Mouse (Mus musculus) olfactory bulb, adult 2 months (tissue): ENCODE results near the gene Mgat4e.

ENCODE experiments used
- CTCF ChIP-seq: fragments of 200-500 bp; IDR thresholded peaks from 2 replicates; pipeline ENCODE4 v1.5.1; 2012; ENCODE audit warnings: low read depth, mild to moderate bottlenecking, low read length, moderate library complexity; ENCODE audit not compliant: insufficient read depth
- POLR2A ChIP-seq: fragments of 200-500 bp; IDR thresholded peaks from 2 replicates; pipeline ENCODE4 v1.6.1; 2012; ENCODE audit warnings: mild to moderate bottlenecking, low read depth, low read length, moderate library complexity; ENCODE audit not compliant: insufficient read depth

GRCm38 (mm10) chr1:134530618-134531017, 18.9 kb downstream of the Mgat4e start:
- TF ChIP-seq CTCF (no peak), POLR2A (no peak)
